Mouse (Mus musculus) adrenal gland, postnatal 36 days (tissue): ENCODE data around the gene Rnf166. TPM values are rescaled to one million over a fixed set of nuclear protein-coding genes. Genes with fewer than 3 reads are reported as not detected.

Experiments
- microRNA-seq: library from miRNA; unstranded; fragments of <30 nt; microRNA quantifications from one replicate; pipeline ENCODE4 v1.2.0, GENCODE M21; 2021
- total RNA-seq, 2 experiments: library from RNA; stranded (reverse); gene quantifications; 2 replicates each; pipeline ENCODE4 v1.2.3; 2021

Rnf166 gene
- total RNA-seq, 2 experiments from 2014 or later: 37.3 to 59.9 TPM

Small RNA genes within 50 kb of the gene (microRNA-seq; reads per million reads assigned to microRNA genes)
- not detected for gene Gm24366

Other genes starting within 250 kb of the Rnf166 start
- 10 to 100 TPM; 14.0 to 15.5 TPM for gene Zfpm1, start 193.9 kb downstream of the Rnf166 start, total RNA-seq
- gene Trhr2, start 115.3 kb downstream of the Rnf166 start, total RNA-seq: not detected
- gene Zc3h18, start 99.5 kb downstream of the Rnf166 start, total RNA-seq: 10 to 100 TPM; 40.1 to 42.7 TPM
- gene Il17c, start 54.0 kb downstream of the Rnf166 start, total RNA-seq: not detected
- gene Cyba, start 43.1 kb downstream of the Rnf166 start, total RNA-seq: 10 to 100 TPM; 25.6 to 36.8 TPM
- 10 to 100 TPM; 23.2 to 30.3 TPM for gene Mvd, start 32.6 kb downstream of the Rnf166 start, total RNA-seq
- gene Snai3, start 15.3 kb downstream of the Rnf166 start, total RNA-seq: not detected
- 10 to 100 TPM; 20.0 to 29.1 TPM for gene Ctu2, start 79 bp upstream of the Rnf166 start, total RNA-seq
- gene Piezo1, start 75.3 kb upstream of the Rnf166 start, total RNA-seq: 10 to 100 TPM; 19.5 to 24.7 TPM
- gene Cdt1, start 92.0 kb upstream of the Rnf166 start, total RNA-seq: 1 to 10 TPM; 8.7 to 9.1 TPM
- 10 to 100 TPM; 72.4 to 87.2 TPM for gene Aprt, start 100.8 kb upstream of the Rnf166 start, total RNA-seq
- gene Galns, start 135.4 kb upstream of the Rnf166 start, total RNA-seq: 1 to 10 TPM; 6.0 to 6.8 TPM
- gene Trappc2l, start 135.6 kb upstream of the Rnf166 start, total RNA-seq: 10 to 100 TPM; 49.9 to 64.4 TPM
- not detected for gene Pabpn1l, start 146.7 kb upstream of the Rnf166 start, total RNA-seq
- gene Cbfa2t3, start 223.0 kb upstream of the Rnf166 start, total RNA-seq: 10 to 100 TPM in 1 of 2 experiments, 1 to 10 TPM in 1; 8.7 to 13.7 TPM